Mouse (Mus musculus) small intestine, adult 2 months (tissue): ENCODE data around the gene Rabep1.

Source experiments
- CTCF ChIP-seq: fragments of 200-500 bp; IDR thresholded peaks from 2 replicates; pipeline ENCODE4 v1.5.1; 2012; ENCODE audit warnings: low read depth, mild to moderate bottlenecking, control low read depth, inconsistent platforms, low read length, moderate library complexity, mixed read lengths; ENCODE audit not compliant: insufficient replicate concordance, insufficient read length; ENCODE audit errors: extremely low read depth
- POLR2A ChIP-seq: fragments of 200-500 bp; IDR thresholded peaks from 2 replicates; pipeline ENCODE4 v1.6.1; 2012; ENCODE audit warnings: low read depth, mild to moderate bottlenecking, control low read depth, inconsistent platforms, low read length, moderate library complexity

DNA sequence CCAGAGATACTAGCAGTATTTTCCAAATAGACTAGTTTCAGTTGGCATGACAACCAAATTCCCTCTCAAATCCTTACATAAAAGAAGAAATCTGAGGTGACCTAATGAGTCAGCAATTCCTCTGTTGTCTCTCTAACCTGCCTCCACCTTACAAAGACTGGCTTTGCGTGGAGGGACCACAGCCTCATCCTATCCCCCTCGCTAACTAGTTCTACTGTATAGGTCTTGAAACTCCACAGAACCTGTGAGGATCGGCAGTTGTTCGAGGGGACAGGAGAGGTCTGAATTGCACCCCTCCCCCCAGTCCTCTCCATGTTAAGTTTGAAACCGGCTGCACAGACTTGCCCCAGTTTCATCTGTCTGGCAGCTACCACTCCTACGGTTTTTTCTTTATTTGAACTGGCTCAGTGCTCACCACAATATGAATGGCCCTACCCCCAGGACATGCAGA, 9.2 kb upstream of the Rabep1 start:
- TF ChIP-seq CTCF (no peak), POLR2A (no peak)
